ENCODE assay signal across 8 mouse cellular contexts in genomic region chr10:99641784-99642183, GRCm38 (mm10).
DNase-seq lines count a peak whose midpoint lies in the region; ATAC-seq and TF ChIP-seq lines count a peak whose summit lies in the region.

No protein-coding gene starts in this region.

- H3K9ac ChIP-seq in embryonic facial prominence, embryonic 13.5 days: no peak overlapping the region
- H3K9ac ChIP-seq in heart, postnatal 0 days (replicated peaks; ENCODE audit: low read depth, low read length): no peak overlapping the region
- no peak overlapping the region for H3K9ac ChIP-seq in lung, embryonic 15.5 days

- TF ChIP-seq EP300 in heart, postnatal 0 days (IDR thresholded peaks at IDR 0.05; ENCODE audit: low read depth): no peak

- peak; percentile 85 for TF ChIP-seq CTCF in heart, postnatal 0 days (IDR thresholded peaks at IDR 0.05; ENCODE audit: low read depth)
- peak; percentile 72 for TF ChIP-seq CTCF in olfactory bulb, adult 2 months (IDR thresholded peaks at IDR 0.05; ENCODE audit: insufficient read depth, low read depth, low read length)

- no peaks in the 10 kb centered on the region for H3K36me3 ChIP-seq in embryonic facial prominence, embryonic 13.5 days
- H3K36me3 ChIP-seq in heart, postnatal 0 days (replicated peaks; ENCODE audit: control insufficient read depth, insufficient read depth, low read length): no peaks in the 10 kb centered on the region
- no peaks in the 10 kb centered on the region for H3K36me3 ChIP-seq in lung, embryonic 15.5 days

- H3K4me1 ChIP-seq in embryonic facial prominence, embryonic 13.5 days: peaks cover 11% of the 10 kb centered on the region
- H3K4me1 ChIP-seq in heart, postnatal 0 days (ENCODE audit: control insufficient read depth, insufficient read depth): no peaks in the 10 kb centered on the region
- 0 out of 2 replicates have a peak, but pooled peaks cover 7% of the 10 kb centered on the region for H3K4me1 ChIP-seq in lung, embryonic 15.5 days
- no peaks in the 10 kb centered on the region for H3K4me1 ChIP-seq in olfactory bulb, adult 2 months (ENCODE audit: control insufficient read depth, insufficient read depth, low read length)

- no peak overlapping the region for H3K27ac ChIP-seq in embryonic facial prominence, embryonic 13.5 days
- H3K27ac ChIP-seq in heart, postnatal 0 days (ENCODE audit: low read depth): no peak overlapping the region
- no peak overlapping the region for H3K27ac ChIP-seq in lung, embryonic 15.5 days
- H3K27ac ChIP-seq in olfactory bulb, adult 2 months (ENCODE audit: insufficient read depth, low read depth, low read length): no peak overlapping the region

- ATAC-seq in embryonic facial prominence, embryonic 13.5 days (ENCODE audit: insufficient number of reproducible peaks, insufficient read depth, low FRiP score, low TSS enrichment, low read depth): no peak
- ATAC-seq in heart, postnatal 0 days (ENCODE audit: insufficient read depth, low read depth): peak; percentile 73
- peak; percentile 65; the same call in 1 of the 2 replicates for ATAC-seq in lung, embryonic 15.5 days (ENCODE audit: borderline replicate concordance, extremely low read depth, low FRiP score, low TSS enrichment)

- H3K4me2 ChIP-seq in embryonic facial prominence, embryonic 13.5 days: peak overlapping the region; percentile 26; the same call in 1 of the 2 replicates
- peak overlapping the region; percentile 20; the same call in 1 of the 2 replicates for H3K4me2 ChIP-seq in heart, postnatal 0 days (ENCODE audit: low read depth, low read length)
- no peak overlapping the region for H3K4me2 ChIP-seq in lung, embryonic 15.5 days

- 9% methylated on average over 11 of the region's 11 CpGs for WGBS in embryonic facial prominence, embryonic 13.5 days
- WGBS in heart, postnatal 0 days: 8% methylated on average over 11 of the region's 11 CpGs
- 8% methylated on average over 11 of the region's 11 CpGs for WGBS in lung, embryonic 15.5 days
- 6% methylated on average over 11 of the region's 11 CpGs for WGBS in olfactory bulb, adult 2 months

- no peaks in the 10 kb centered on the region for H3K9me3 ChIP-seq in embryonic facial prominence, embryonic 13.5 days
- H3K9me3 ChIP-seq in heart, postnatal 0 days (replicated peaks; ENCODE audit: control insufficient read depth, low read length): no peaks in the 10 kb centered on the region
- H3K9me3 ChIP-seq in lung, embryonic 15.5 days: no peaks in the 10 kb centered on the region

- DNase-seq in urinary bladder, postnatal 14 days (ENCODE audit: low spot score): peak; percentile 69
- no peak for DNase-seq in urinary bladder, adult 2 months (ENCODE audit: low spot score)
- DNase-seq in heart, postnatal 0 days (ENCODE audit: low spot score): peak; percentile 71
- DNase-seq in kidney, postnatal 14 days: peak; percentile 79
- DNase-seq in thymus, postnatal 14 days: peak; percentile 26

- no peak overlapping the region for H3K4me3 ChIP-seq in embryonic facial prominence, embryonic 13.5 days
- H3K4me3 ChIP-seq in heart, postnatal 0 days (ENCODE audit: low read depth, low read length): no peak overlapping the region
- H3K4me3 ChIP-seq in lung, embryonic 15.5 days: no peak overlapping the region
- no peak overlapping the region for H3K4me3 ChIP-seq in olfactory bulb, adult 2 months (ENCODE audit: insufficient read depth, low read depth, low read length)

- TF ChIP-seq POLR2A in olfactory bulb, adult 2 months (IDR thresholded peaks at IDR 0.05; ENCODE audit: insufficient read depth, low read depth, low read length): no peak

- no peaks in the 10 kb centered on the region for H3K27me3 ChIP-seq in embryonic facial prominence, embryonic 13.5 days
- no peaks in the 10 kb centered on the region for H3K27me3 ChIP-seq in heart, postnatal 0 days (ENCODE audit: control insufficient read depth, insufficient read depth, low read length)
- H3K27me3 ChIP-seq in lung, embryonic 15.5 days: no peaks in the 10 kb centered on the region
